Mouse (Mus musculus) erythroblast, embryonic 14.5 days (primary cell): ENCODE measurements around the gene Slc13a4. TPM values are rescaled to one million over a fixed set of nuclear protein-coding genes. Genes with fewer than 3 reads are reported as not detected.

Source experiments
- H3K27me3 ChIP-seq: 2 replicates; pipeline ENCODE4 v1.6.1; 2012; ENCODE audit warnings: inconsistent platforms; ENCODE audit not compliant: control insufficient read depth
- H3K36me3 ChIP-seq: 2 replicates; pipeline ENCODE4 v1.6.1; 2012; ENCODE audit warnings: mild to moderate bottlenecking, inconsistent platforms; ENCODE audit not compliant: control insufficient read depth
- H3K4me1 ChIP-seq: 2 replicates; pipeline ENCODE4 v1.6.1; 2012; ENCODE audit warnings: inconsistent platforms; ENCODE audit not compliant: control insufficient read depth
- H3K4me3 ChIP-seq: replicated peaks from 2 replicates; pipeline ENCODE3; 2012; ENCODE audit warnings: moderate library complexity, mild to moderate bottlenecking, inconsistent platforms
- H3K9me3 ChIP-seq: 2 replicates; pipeline ENCODE4 v1.6.1; 2012; ENCODE audit warnings: low read length, inconsistent platforms, mixed read lengths; ENCODE audit not compliant: control insufficient read depth
- GATA1 ChIP-seq: IDR thresholded peaks from 2 replicates; pipeline ENCODE4 v1.6.1; 2012; ENCODE audit warnings: low read length, inconsistent platforms, mixed read lengths
- TAL1 ChIP-seq: IDR thresholded peaks from 3 replicates; pipeline ENCODE4 v1.6.1; 2012; ENCODE audit warnings: low read length, inconsistent platforms, mixed read lengths
- polyA plus RNA-seq: library from polyadenylated mRNA; stranded (reverse); fragments of >175 nt; gene quantifications from 2 replicates; pipeline ENCODE4 v1.2.3, GENCODE M21; 2012

Slc13a4 gene
- not detected in 2 replicates for polyA plus RNA-seq

DNA sequence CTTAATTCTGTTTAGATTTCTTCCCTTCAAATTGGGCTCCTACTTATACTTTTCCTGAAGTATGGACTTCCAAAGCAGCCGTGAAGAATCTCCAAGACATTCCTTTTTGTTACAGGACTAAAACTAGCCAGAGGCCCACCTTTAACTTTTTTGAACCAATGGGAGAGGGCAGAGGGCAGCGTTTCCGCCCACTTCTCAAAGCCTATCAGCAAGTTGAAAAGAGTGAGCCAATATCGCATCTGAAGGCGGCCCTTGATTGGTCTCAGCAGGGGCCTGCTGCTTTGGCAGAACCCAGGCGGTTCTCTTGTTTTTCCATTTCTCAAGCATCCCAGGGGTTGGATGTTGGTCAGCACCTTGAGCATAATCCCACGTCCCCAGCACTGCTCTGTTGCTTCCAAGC is at the start of gene Slc13a4:
Slc13a4 (minus strand) TSS at position 95 of the 400 bp plus-strand sequence.
- H3K9me3 ChIP-seq = no peaks in the 10 kb centered on the region
- TF ChIP-seq TAL1 = no peak
- no peak for TF ChIP-seq GATA1
- no peaks in the 10 kb centered on the region for H3K36me3 ChIP-seq
- H3K4me1 ChIP-seq = no peaks in the 10 kb centered on the region; the same call in 1 of the 2 replicates
- no peak within 1 kb of the TSS for H3K4me3 ChIP-seq
- peaks cover 5% of the 10 kb centered on the region for H3K27me3 ChIP-seq

- H3K4me3 ChIP-seq = no peak overlapping the region
- H3K9me3 ChIP-seq = no peaks in the 10 kb centered on the region
- H3K27me3 ChIP-seq = no peaks in the 10 kb centered on the region
- TF ChIP-seq GATA1 (no peak), TAL1 (no peak)
- H3K4me1 ChIP-seq = peaks cover 15% of the 10 kb centered on the region
- no peaks in the 10 kb centered on the region for H3K36me3 ChIP-seq
Measured at GRCm38 (mm10) chr6:35355320-35355719, 47.4 kb upstream of the Slc13a4 start.

GRCm38 (mm10) chr6:35354622-35354998 is 46.7 kb upstream of the Slc13a4 start:
- no peak for TF ChIP-seq GATA1
- TF ChIP-seq TAL1 = no peak
- Histone ChIP-seq H3K36me3 (no peaks in the 10 kb centered on the region), H3K4me1 (peaks cover 15% of the 10 kb centered on the region), H3K4me3 (no peak overlapping the region), H3K9me3 (no peaks in the 10 kb centered on the region), H3K27me3 (no peaks in the 10 kb centered on the region)

DNA sequence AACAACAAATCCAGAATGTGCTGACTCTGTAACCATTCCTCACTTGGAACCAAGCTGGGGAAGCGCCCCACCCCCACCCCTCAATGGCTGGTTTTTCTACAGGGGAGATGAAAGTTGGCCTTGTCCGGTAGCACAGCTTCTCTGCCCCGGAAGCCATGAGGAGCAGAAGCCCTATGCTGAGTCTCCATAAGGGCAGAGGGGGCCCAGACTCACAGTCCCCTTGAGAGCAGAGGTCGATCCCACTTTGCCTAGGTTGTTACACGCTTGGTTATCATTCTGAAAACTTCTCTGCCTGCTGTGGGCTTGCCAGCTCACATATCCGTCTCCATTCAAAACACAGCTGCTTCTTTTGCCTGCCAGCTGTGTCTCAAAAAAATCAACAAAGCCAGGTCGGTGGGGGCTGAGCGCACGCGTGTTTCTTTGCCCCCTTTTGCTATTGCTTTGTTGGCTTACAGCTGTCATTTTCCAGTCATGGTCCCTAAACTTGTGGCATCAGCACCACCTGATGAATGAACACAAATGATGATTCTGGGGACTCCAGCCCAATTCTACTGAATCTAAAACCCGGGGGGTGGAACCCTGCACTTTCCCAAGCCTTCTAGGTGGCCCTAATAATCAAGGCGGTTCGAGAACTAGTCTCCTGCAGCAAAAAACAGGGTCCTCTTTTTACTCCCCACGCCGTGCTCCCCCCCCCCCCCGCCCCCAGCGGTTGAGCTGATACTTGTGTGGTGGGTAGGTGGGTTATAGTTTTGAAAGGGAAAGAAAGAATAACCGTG is 46.1 kb upstream of the Slc13a4 start:
- Histone ChIP-seq H3K36me3 (no peaks in the 10 kb centered on the region), H3K27me3 (no peaks in the 10 kb centered on the region), H3K4me3 (no peak overlapping the region), H3K9me3 (no peaks in the 10 kb centered on the region), H3K4me1 (peaks cover 15% of the 10 kb centered on the region)
- TF ChIP-seq TAL1 (no peak), GATA1 (no peak)

DNA sequence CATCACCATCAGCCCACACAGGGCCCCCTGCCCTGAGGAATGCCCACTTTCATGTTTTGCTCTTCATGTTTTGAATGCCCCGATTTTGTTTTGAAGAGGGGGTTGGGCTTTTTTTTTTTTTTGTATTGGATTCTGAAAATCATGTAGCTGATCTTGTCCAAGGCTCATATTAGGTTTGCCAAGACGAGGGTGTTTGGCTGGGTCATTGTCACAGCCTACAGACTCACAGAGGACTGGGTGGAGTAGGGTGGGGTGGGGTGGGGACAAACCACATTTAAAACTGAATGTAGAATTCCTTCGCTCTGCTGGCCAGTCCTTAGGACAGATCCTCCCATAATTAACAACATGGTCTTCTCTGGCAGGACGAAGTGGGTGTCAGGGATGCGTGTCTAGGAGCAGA is 45.5 kb upstream of the Slc13a4 start:
- Histone ChIP-seq H3K4me3 (no peak overlapping the region), H3K4me1 (peaks cover 15% of the 10 kb centered on the region), H3K9me3 (no peaks in the 10 kb centered on the region), H3K27me3 (no peaks in the 10 kb centered on the region), H3K36me3 (no peaks in the 10 kb centered on the region)
- TF ChIP-seq TAL1 (no peak), GATA1 (no peak)

GRCm38 (mm10) chr6:35352867-35353266 is 44.9 kb upstream of the Slc13a4 start:
- TF ChIP-seq GATA1 = no peak
- TF ChIP-seq TAL1 = no peak
- no peak overlapping the region for H3K4me3 ChIP-seq
- H3K9me3 ChIP-seq = no peaks in the 10 kb centered on the region
- H3K27me3 ChIP-seq = no peaks in the 10 kb centered on the region
- peaks cover 15% of the 10 kb centered on the region for H3K4me1 ChIP-seq
- H3K36me3 ChIP-seq = no peaks in the 10 kb centered on the region

DNA sequence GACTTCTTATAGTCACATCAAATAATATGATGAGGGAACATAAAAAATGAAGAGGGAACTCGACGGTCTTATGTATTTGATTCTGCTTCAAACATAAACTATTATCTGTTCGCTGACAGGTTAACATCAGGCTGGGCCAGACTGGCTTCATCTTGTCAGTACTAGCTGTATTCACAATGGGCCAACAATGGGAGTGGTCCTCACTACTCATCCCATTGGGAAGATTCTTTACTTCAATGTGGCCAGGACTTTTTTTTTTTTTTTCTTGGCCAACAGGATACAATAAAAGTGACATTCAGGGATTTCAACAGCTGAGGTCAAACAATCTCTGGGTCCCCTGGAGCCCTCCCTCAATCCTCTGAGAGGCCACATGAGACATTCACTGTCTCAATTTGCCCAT is 43.9 kb upstream of the Slc13a4 start:
- H3K4me3 ChIP-seq = no peak overlapping the region
- no peaks in the 10 kb centered on the region for H3K36me3 ChIP-seq
- H3K9me3 ChIP-seq = no peaks in the 10 kb centered on the region
- no peak for TF ChIP-seq GATA1
- TF ChIP-seq TAL1 = no peak
- no peaks in the 10 kb centered on the region for H3K27me3 ChIP-seq
- H3K4me1 ChIP-seq = peaks cover 15% of the 10 kb centered on the region

GRCm38 (mm10) chr6:35349784-35350183 is 41.9 kb upstream of the Slc13a4 start:
- Histone ChIP-seq H3K27me3 (no peaks in the 10 kb centered on the region), H3K36me3 (no peaks in the 10 kb centered on the region), H3K4me1 (peaks cover 15% of the 10 kb centered on the region), H3K9me3 (no peaks in the 10 kb centered on the region), H3K4me3 (no peak overlapping the region)
- TF ChIP-seq TAL1 (no peak), GATA1 (no peak)

GRCm38 (mm10) chr6:35338640-35339039 is 30.7 kb upstream of the Slc13a4 start:
- Histone ChIP-seq H3K4me3 (no peak overlapping the region), H3K4me1 (peaks cover 2% of the 10 kb centered on the region), H3K9me3 (no peaks in the 10 kb centered on the region), H3K27me3 (no peaks in the 10 kb centered on the region), H3K36me3 (no peaks in the 10 kb centered on the region)
- TF ChIP-seq GATA1 (no peak), TAL1 (no peak)
